Mouse (Mus musculus): ENCODE measurements around the gene Fut2. TPM values are rescaled to one million over a fixed set of nuclear protein-coding genes. Genes with fewer than 3 reads are reported as not detected.

Fut2 gene
- total and polyA plus RNA-seq, 2 experiments from 2014 or later: 0.15 TPM; not detected in 1

DNA sequence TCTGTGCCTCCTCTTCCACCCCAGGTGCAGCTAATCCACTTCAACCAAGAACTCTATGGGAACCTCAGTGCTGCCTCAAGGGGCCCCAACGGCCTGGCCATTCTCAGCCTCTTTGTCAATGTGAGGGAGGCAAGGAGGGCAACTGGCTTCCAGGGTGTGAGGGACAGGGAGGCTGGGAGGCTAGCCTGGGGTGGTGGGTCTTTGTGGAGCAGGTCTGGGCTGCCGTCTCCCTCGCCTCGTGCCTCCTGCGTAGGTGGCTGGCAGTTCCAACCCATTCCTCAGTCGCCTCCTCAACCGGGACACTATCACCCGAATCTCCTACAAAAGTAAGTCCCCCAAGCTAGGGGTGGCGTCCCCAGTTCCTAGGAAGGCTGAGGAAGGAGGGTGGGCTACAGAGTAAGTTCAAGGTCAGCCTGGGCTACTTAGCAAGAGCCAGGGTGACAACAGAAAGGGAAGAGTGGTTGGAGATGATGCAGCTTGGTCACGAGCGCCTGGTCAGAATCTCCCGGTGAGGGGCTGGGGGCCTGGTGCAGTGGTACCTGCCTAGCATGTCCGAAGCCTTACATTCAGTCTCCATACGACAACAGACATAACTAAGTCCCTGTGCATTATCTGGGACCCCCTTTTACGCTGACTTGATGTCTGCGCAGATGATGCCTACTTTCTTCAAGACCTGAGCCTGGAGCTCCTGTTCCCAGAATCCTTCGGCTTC lies 36.8 kb upstream of the Fut2 start:
- ATAC-seq: no peak
- Histone ChIP-seq H3K27me3 (ENCODE audit: insufficient read depth, low read length) (no peaks in the 10 kb centered on the region), H3K4me2 (ENCODE audit: low read depth, low read length) (peak overlapping the region; percentile 90), H3K9ac (replicated peaks; ENCODE audit: low read length) (peak overlapping the region; percentile 55; the same call in 1 of the 2 replicates), H3K9me3 (ENCODE audit: low read length) (no peaks in the 10 kb centered on the region), H3K36me3 (ENCODE audit: insufficient read depth, low read length) (no peaks in the 10 kb centered on the region), H3K4me1 (ENCODE audit: insufficient read depth, low read length) (peaks cover 33% of the 10 kb centered on the region), H3K27ac (peak overlapping the region; percentile 93; the same call in 1 of the 2 replicates), H3K4me3 (ENCODE audit: low read length) (no peak overlapping the region; the same call in 1 of the 2 replicates)
- no peak for DNase-seq (ENCODE audit: low spot score)
- 89% methylated on average over 17 of the region's 17 CpGs for whole genome bisulfite sequencing
- no peak for TF ChIP-seq CTCF (IDR thresholded peaks at IDR 0.05; ENCODE audit: low read depth)

DNA sequence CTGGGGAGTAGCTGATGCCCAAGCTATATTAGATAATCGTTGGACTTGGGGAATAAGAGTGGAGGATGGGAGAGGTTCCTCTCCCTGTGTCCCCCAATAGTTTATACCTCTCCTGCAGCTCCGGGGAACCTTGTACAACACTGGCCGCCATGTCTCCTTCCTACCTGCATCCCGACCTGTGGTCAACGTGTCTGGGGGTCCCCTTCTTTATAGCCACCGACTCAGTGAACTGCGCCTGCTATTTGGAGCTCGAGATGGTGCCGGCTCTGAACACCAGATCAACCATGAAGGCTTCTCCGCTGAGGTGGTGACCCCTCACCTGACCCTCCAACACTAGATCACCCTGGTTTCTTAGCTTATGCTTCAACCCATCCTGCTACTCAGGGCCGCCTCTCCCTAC lies 36.1 kb upstream of the Fut2 start:
- TF ChIP-seq CTCF (IDR thresholded peaks at IDR 0.05; ENCODE audit: low read depth): no peak
- Histone ChIP-seq H3K27me3 (ENCODE audit: insufficient read depth, low read length) (no peaks in the 10 kb centered on the region), H3K4me2 (ENCODE audit: low read depth, low read length) (no peak overlapping the region), H3K27ac (no peak overlapping the region), H3K9ac (replicated peaks; ENCODE audit: low read length) (no peak overlapping the region), H3K4me3 (ENCODE audit: low read length) (no peak overlapping the region), H3K9me3 (ENCODE audit: low read length) (no peaks in the 10 kb centered on the region), H3K36me3 (ENCODE audit: insufficient read depth, low read length) (no peaks in the 10 kb centered on the region), H3K4me1 (ENCODE audit: insufficient read depth, low read length) (peaks cover 27% of the 10 kb centered on the region)
- DNase-seq (ENCODE audit: low spot score): no peak
- 92% methylated on average over 11 of the region's 11 CpGs for WGBS
- no peak for ATAC-seq

- 84% methylated on average over 11 of the region's 11 CpGs for WGBS
- no peak overlapping the region for H3K27ac ChIP-seq
- H3K9ac ChIP-seq (replicated peaks; ENCODE audit: low read length): peak overlapping the region; percentile 45; the same call in 1 of the 2 replicates
- no peaks in the 10 kb centered on the region for H3K36me3 ChIP-seq (ENCODE audit: insufficient read depth, low read length)
- no peaks in the 10 kb centered on the region for H3K9me3 ChIP-seq (ENCODE audit: low read length)
- DNase-seq (ENCODE audit: low spot score) (no peak), ATAC-seq (no peak)
- TF ChIP-seq CTCF (IDR thresholded peaks at IDR 0.05; ENCODE audit: low read depth): no peak
- peak overlapping the region; percentile 91; the same call in 1 of the 2 replicates for H3K4me2 ChIP-seq (ENCODE audit: low read depth, low read length)
- H3K4me3 ChIP-seq (ENCODE audit: low read length): no peak overlapping the region
- peaks cover 24% of the 10 kb centered on the region for H3K4me1 ChIP-seq (ENCODE audit: insufficient read depth, low read length)
- no peaks in the 10 kb centered on the region for H3K27me3 ChIP-seq (ENCODE audit: insufficient read depth, low read length)
Measured at GRCm38 (mm10) chr7:45701607-45702006, 35.4 kb upstream of the Fut2 start.

DNA sequence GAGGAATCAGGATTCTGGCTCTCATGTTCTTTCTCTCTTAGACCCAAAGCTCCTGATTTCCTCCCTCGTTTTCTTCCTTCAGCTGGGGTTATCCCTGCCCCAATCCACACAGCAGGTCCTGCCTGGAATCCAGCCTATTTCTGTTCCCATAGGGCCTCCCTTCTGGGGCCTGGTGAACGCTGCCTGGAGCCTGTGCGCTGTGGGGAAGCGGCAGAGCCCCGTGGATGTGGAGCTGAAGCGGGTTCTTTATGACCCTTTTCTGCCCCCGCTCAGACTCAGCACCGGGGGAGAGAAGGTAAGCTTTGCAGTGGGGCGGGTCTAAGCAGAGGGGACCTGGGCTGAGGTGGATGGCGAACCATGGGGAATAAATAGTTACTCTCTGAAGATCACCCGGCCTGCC lies 34.9 kb upstream of the Fut2 start:
- 30% methylated on average over 11 of the region's 11 CpGs for WGBS

DNA sequence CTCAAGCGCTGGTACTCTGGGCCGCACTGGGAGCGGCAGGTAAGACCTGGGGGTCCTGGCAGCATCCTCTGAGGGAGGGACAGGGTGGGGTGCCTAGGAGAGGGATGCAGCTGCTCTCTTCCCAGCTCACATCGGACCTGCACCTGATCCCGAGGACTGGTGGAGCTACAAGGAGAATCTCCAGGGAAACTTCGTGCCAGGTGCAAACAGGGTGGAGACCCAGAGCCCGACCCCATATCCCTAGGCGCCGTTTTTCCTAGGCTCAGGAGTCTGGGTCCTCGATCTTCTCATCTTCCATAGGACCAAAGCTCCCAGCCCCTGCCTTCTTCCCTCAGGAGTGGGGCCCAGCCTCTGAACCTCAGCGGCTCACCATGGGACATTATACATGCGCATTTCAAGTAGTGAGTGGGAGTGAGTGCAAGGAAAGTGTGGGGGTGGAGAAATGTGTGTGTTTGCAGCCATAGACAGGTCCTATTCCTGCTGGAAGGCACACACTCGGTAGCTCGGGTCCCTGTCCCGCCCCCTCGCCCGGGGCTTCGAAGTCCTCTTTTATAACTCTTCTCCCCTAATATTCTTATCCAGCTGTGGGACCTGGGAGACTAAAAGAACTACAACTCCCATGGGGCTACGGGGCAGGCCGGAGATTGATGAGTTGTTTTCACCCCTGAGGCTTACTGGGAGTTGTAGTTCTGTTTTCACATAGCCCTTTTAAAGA lies 34.3 kb upstream of the Fut2 start:
- WGBS: 2% methylated on average over 20 of the region's 20 CpGs
- Histone ChIP-seq H3K4me2 (ENCODE audit: low read depth, low read length) (peak overlapping the region; percentile 91), H3K4me3 (ENCODE audit: low read length) (peak overlapping the region; percentile 50), H3K4me1 (ENCODE audit: insufficient read depth, low read length) (peaks cover 22% of the 10 kb centered on the region), H3K9ac (replicated peaks; ENCODE audit: low read length) (peak overlapping the region; percentile 71), H3K27me3 (ENCODE audit: insufficient read depth, low read length) (no peaks in the 10 kb centered on the region), H3K36me3 (ENCODE audit: insufficient read depth, low read length) (no peaks in the 10 kb centered on the region), H3K9me3 (ENCODE audit: low read length) (no peaks in the 10 kb centered on the region), H3K27ac (peak overlapping the region; percentile 90)
- no peak for ATAC-seq
- TF ChIP-seq CTCF (IDR thresholded peaks at IDR 0.05; ENCODE audit: low read depth): no peak
- peak; percentile 88 for DNase-seq (ENCODE audit: low spot score)

More for the DNA sequence above, 34.9 kb upstream of the Fut2 start:
- Histone ChIP-seq H3K4me2 (ENCODE audit: low read depth, low read length) (peak overlapping the region; percentile 91), H3K4me3 (ENCODE audit: low read length) (peak overlapping the region; percentile 50), H3K4me1 (ENCODE audit: insufficient read depth, low read length) (peaks cover 24% of the 10 kb centered on the region), H3K27ac (peak overlapping the region; percentile 90; the same call in 1 of the 2 replicates), H3K9me3 (ENCODE audit: low read length) (no peaks in the 10 kb centered on the region), H3K36me3 (ENCODE audit: insufficient read depth, low read length) (no peaks in the 10 kb centered on the region), H3K9ac (replicated peaks; ENCODE audit: low read length) (peak overlapping the region; percentile 45), H3K27me3 (ENCODE audit: insufficient read depth, low read length) (no peaks in the 10 kb centered on the region)
- no peak for TF ChIP-seq CTCF (IDR thresholded peaks at IDR 0.05; ENCODE audit: low read depth)
- no peak for DNase-seq (ENCODE audit: low spot score)
- ATAC-seq: no peak

GRCm38 (mm10) chr7:45699523-45700141 lies 33.4 kb upstream of the Fut2 start, which contains the start of gene Car11:
Gene Car11, plus strand, starts transcription at chr7:45699843.
- no peak for TF ChIP-seq CTCF (IDR thresholded peaks at IDR 0.05; ENCODE audit: low read depth)
- peak within 1 kb of the TSS; percentile 71 for H3K9ac ChIP-seq (replicated peaks; ENCODE audit: low read length)
- no peaks in the 10 kb centered on the region for H3K36me3 ChIP-seq (ENCODE audit: insufficient read depth, low read length)
- DNase-seq (ENCODE audit: low spot score): peak; percentile 54
- peak within 1 kb of the TSS; percentile 90 for H3K27ac ChIP-seq
- no peaks in the 10 kb centered on the region for H3K27me3 ChIP-seq (ENCODE audit: insufficient read depth, low read length)
- H3K4me3 ChIP-seq (ENCODE audit: low read length): peak within 1 kb of the TSS; percentile 50
- no peak for ATAC-seq
- peaks cover 20% of the 10 kb centered on the region for H3K4me1 ChIP-seq (ENCODE audit: insufficient read depth, low read length)
- peak within 1 kb of the TSS; percentile 91 for H3K4me2 ChIP-seq (ENCODE audit: low read depth, low read length)
- no peaks in the 10 kb centered on the region for H3K9me3 ChIP-seq (ENCODE audit: low read length)
- 1% methylated on average over 35 of the region's 36 CpGs for WGBS
